Mouse (Mus musculus): ENCODE data around the gene Pcdh9. TPM values are rescaled to one million over a fixed set of nuclear protein-coding genes. Genes with fewer than 3 reads are reported as not detected.

The Pcdh9 gene
- polyA plus RNA-seq, 1 experiment = 0.18 TPM

DNA sequence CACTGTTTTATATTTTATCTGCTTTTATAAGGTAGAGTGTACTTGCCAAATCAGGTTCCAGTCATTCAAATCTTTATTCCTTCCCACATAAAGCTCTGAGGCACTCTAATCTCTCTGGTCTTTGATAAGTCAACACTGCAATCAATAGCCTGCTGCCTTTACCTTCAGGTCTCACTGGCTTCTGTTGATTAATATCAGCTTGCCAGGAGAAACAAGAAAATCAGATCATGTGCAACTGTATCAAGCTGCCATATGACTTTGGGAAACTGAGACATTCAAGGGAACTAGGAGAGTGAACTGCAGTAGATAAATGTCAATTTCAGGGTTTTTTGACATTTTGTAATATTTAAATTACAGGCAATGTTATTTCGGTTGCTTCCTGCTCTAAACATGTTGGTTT, 189.6 kb downstream of the Pcdh9 start:
- no peak for TF ChIP-seq POLR2A (IDR thresholded peaks at IDR 0.05; ENCODE audit: control insufficient read depth, extremely low read depth, insufficient read depth, low read length, poor library complexity)
- TF ChIP-seq CTCF (IDR thresholded peaks at IDR 0.05; ENCODE audit: borderline replicate concordance, control insufficient read depth, extremely low read depth, insufficient read depth, low read length, poor library complexity) = no peak
- Histone ChIP-seq H3K36me3 (ENCODE audit: control insufficient read depth, insufficient read depth, low read length) (no peaks in the 10 kb centered on the region), H3K4me3 (ENCODE audit: control insufficient read depth, insufficient read depth, low read length) (no peak overlapping the region), H3K4me1 (replicated peaks; ENCODE audit: control insufficient read depth, insufficient read depth, low read length) (no peaks in the 10 kb centered on the region), H3K27ac (ENCODE audit: control insufficient read depth, insufficient read depth, low read length) (no peak overlapping the region), H3K27me3 (ENCODE audit: control insufficient read depth, insufficient read depth, low read length) (no peaks in the 10 kb centered on the region)
- DNase-seq = no peak
- 92% methylated on average over 1 of the region's 1 CpGs for WGBS

DNA sequence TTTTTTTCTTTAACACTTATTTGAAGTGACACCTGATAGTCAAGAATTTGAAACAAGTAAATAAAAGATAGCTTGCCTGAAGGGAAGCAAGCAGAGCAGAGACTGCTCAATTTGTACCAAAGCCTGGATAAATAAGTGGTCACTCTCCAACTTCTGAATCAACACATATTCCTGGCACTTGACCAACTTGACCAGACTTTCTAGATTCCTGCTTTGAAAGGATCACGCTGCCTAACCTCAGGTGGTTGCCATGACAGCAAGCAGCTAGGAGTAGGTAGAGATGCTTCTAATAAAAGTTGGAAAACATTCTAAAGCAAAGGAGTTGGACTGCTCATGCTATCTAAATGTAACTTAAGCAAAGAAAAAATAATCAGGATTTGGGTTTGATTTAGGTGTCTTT, 205.8 kb downstream of the Pcdh9 start:
- no peak for TF ChIP-seq CTCF (IDR thresholded peaks at IDR 0.05; ENCODE audit: borderline replicate concordance, control insufficient read depth, extremely low read depth, insufficient read depth, low read length, poor library complexity)
- TF ChIP-seq POLR2A (IDR thresholded peaks at IDR 0.05; ENCODE audit: control insufficient read depth, extremely low read depth, insufficient read depth, low read length, poor library complexity) = no peak
- WGBS = 87% methylated on average over 1 of the region's 1 CpGs
- H3K4me3 ChIP-seq (ENCODE audit: control insufficient read depth, insufficient read depth, low read length) = no peak overlapping the region
- H3K27me3 ChIP-seq (ENCODE audit: control insufficient read depth, insufficient read depth, low read length) = no peaks in the 10 kb centered on the region
- no peak for DNase-seq
- H3K36me3 ChIP-seq (ENCODE audit: control insufficient read depth, insufficient read depth, low read length) = no peaks in the 10 kb centered on the region
- no peak overlapping the region for H3K27ac ChIP-seq (ENCODE audit: control insufficient read depth, insufficient read depth, low read length)
- H3K4me1 ChIP-seq (replicated peaks; ENCODE audit: control insufficient read depth, insufficient read depth, low read length) = no peaks in the 10 kb centered on the region

DNA sequence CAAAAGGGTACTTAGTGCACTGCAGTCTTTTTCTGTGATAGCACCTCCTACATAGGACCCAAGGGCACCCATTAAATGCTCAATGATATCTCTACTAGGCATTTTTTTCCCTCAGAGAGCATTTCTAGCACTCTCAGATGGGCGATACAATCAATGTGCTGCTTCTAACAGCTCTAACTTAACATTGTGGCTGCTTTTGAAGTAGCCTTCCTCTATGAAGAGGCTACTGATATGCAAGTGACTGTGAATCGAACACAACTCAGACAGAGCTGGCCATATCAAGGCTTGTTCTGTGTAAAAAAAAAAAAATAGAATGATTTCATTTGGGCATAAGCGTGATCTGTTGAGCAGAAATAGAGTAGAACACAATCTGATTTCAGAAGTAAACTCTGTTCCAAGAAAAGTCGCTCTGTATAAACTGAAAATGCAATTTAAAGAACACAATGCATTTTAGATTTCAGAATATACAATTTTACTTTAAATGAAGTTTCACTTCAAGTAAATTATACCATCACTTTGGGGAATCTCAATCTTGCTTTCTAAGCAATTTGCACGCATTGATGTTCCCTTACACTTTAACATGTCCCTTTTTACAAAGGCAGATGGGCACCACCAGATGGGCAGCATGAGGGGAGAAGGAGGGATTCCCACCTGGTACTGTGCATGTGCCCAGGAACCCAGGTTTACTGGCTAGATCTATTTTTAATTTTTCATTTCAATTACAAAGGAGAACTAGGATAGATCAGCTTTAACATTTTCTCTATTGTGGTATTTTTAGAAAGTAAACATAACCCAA, 215.0 kb downstream of the Pcdh9 start:
- 87% methylated on average over 5 of the region's 5 CpGs for WGBS
- Histone ChIP-seq H3K4me3 (ENCODE audit: control insufficient read depth, insufficient read depth, low read length) (no peak overlapping the region), H3K27me3 (ENCODE audit: control insufficient read depth, insufficient read depth, low read length) (no peaks in the 10 kb centered on the region), H3K36me3 (ENCODE audit: control insufficient read depth, insufficient read depth, low read length) (no peaks in the 10 kb centered on the region), H3K27ac (ENCODE audit: control insufficient read depth, insufficient read depth, low read length) (no peak overlapping the region), H3K4me1 (replicated peaks; ENCODE audit: control insufficient read depth, insufficient read depth, low read length) (no peaks in the 10 kb centered on the region)
- no peak for DNase-seq
- TF ChIP-seq CTCF (IDR thresholded peaks at IDR 0.05; ENCODE audit: borderline replicate concordance, control insufficient read depth, extremely low read depth, insufficient read depth, low read length, poor library complexity) (no peak), POLR2A (IDR thresholded peaks at IDR 0.05; ENCODE audit: control insufficient read depth, extremely low read depth, insufficient read depth, low read length, poor library complexity) (no peak)

DNA sequence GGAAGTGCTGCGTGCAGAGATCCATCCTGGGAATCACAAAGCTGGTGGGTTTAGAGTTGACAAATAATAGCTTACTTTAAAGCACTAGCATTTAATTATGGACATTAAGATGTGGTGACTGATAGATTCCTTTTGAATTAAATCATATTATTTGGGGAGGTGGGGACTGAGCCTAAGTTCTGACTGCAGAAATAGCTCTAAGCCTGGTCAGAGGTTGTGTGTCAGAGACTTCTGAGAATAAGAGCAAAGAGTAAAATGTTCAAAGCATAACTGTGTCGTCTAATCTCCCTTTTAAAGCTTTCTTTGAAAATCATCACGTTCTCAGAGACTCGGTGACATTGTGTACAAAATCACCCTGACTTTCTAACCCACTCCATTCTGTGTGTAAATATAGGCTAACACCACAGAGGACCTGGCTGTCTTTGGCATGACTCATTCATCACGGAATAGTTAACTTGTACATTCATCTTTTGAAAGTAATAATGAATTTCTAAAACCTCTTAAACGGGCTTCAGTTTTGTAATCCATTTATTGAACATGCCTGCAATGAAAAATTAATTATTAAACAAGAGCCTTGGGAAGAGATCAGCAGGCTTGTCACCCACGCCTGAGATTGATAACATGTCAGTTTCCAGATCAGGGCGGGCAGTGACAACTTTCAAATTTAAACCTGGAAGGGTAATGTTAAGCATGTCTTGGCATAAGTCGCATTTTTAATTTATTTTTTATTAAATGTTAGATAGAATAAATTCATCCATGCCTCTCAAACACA, 236.3 kb downstream of the Pcdh9 start:
- TF ChIP-seq POLR2A (IDR thresholded peaks at IDR 0.05; ENCODE audit: control insufficient read depth, extremely low read depth, insufficient read depth, low read length, poor library complexity) = no peak
- no peak for TF ChIP-seq CTCF (IDR thresholded peaks at IDR 0.05; ENCODE audit: borderline replicate concordance, control insufficient read depth, extremely low read depth, insufficient read depth, low read length, poor library complexity)
- Histone ChIP-seq H3K4me1 (replicated peaks; ENCODE audit: control insufficient read depth, insufficient read depth, low read length) (no peaks in the 10 kb centered on the region), H3K4me3 (ENCODE audit: control insufficient read depth, insufficient read depth, low read length) (no peak overlapping the region), H3K36me3 (ENCODE audit: control insufficient read depth, insufficient read depth, low read length) (no peaks in the 10 kb centered on the region), H3K27me3 (ENCODE audit: control insufficient read depth, insufficient read depth, low read length) (no peaks in the 10 kb centered on the region), H3K27ac (ENCODE audit: control insufficient read depth, insufficient read depth, low read length) (no peak overlapping the region)
- 72% methylated on average over 9 of the region's 9 CpGs for WGBS
- no peak for DNase-seq

DNA sequence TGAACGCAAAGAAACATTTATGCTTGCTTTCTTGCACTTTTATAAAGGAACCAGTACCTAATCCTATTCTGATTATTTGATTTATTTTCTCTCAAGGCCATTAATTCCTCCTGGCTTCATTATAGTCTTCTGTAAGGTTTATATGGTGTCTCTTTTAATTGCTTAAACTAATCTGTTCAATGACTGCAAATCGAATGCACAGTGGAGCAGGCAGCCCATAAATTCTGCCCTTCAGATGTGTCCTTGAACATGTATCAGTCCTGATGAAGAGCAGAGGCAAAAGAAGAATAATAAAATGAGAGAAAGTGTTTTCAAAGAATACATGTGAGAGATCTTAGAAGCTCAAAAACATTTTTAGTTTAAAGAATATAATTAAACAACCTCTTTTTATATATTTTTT, 263.2 kb downstream of the Pcdh9 start:
- TF ChIP-seq CTCF (IDR thresholded peaks at IDR 0.05; ENCODE audit: borderline replicate concordance, control insufficient read depth, extremely low read depth, insufficient read depth, low read length, poor library complexity) (no peak), POLR2A (IDR thresholded peaks at IDR 0.05; ENCODE audit: control insufficient read depth, extremely low read depth, insufficient read depth, low read length, poor library complexity) (no peak)
- Histone ChIP-seq H3K36me3 (ENCODE audit: control insufficient read depth, insufficient read depth, low read length) (no peaks in the 10 kb centered on the region), H3K27me3 (ENCODE audit: control insufficient read depth, insufficient read depth, low read length) (no peaks in the 10 kb centered on the region), H3K27ac (ENCODE audit: control insufficient read depth, insufficient read depth, low read length) (no peak overlapping the region), H3K4me1 (replicated peaks; ENCODE audit: control insufficient read depth, insufficient read depth, low read length) (no peaks in the 10 kb centered on the region), H3K4me3 (ENCODE audit: control insufficient read depth, insufficient read depth, low read length) (no peak overlapping the region)
- WGBS = 86% methylated on average over 2 of the region's 2 CpGs
- DNase-seq = no peak

DNA sequence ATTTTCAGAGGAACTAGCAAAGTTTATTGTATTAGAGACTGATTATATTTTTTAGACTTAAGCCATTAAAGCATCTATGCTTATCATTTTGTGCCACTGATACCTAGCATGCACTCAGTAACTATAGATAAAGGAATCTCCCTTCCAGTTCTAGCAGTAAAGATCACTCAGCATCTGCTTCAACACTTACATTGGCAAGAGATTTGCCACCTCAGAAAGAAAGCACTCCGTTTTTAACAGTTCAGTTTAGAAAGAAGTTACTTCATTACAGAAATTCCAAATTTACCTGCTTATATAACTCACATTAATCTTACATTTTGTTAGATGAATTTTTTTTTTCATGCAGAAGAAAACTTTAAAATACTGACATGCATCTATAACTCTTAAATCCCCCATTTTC, 266.3 kb downstream of the Pcdh9 start:
- H3K36me3 ChIP-seq (ENCODE audit: control insufficient read depth, insufficient read depth, low read length) = no peaks in the 10 kb centered on the region
- 76% methylated on average over 1 of the region's 1 CpGs for WGBS
- no peaks in the 10 kb centered on the region for H3K27me3 ChIP-seq (ENCODE audit: control insufficient read depth, insufficient read depth, low read length)
- H3K27ac ChIP-seq (ENCODE audit: control insufficient read depth, insufficient read depth, low read length) = no peak overlapping the region
- TF ChIP-seq CTCF (IDR thresholded peaks at IDR 0.05; ENCODE audit: borderline replicate concordance, control insufficient read depth, extremely low read depth, insufficient read depth, low read length, poor library complexity) (no peak), POLR2A (IDR thresholded peaks at IDR 0.05; ENCODE audit: control insufficient read depth, extremely low read depth, insufficient read depth, low read length, poor library complexity) (no peak)
- H3K4me1 ChIP-seq (replicated peaks; ENCODE audit: control insufficient read depth, insufficient read depth, low read length) = no peaks in the 10 kb centered on the region
- no peak overlapping the region for H3K4me3 ChIP-seq (ENCODE audit: control insufficient read depth, insufficient read depth, low read length)
- DNase-seq = no peak

All from thymus, adult 2 months (tissue).